Mouse (Mus musculus) neural tube, embryonic 12.5 days (tissue): ENCODE measurements around the gene Rsph4a. TPM values are rescaled to one million over a fixed set of nuclear protein-coding genes. Genes with fewer than 3 reads are reported as not detected.

Experiments
- ATAC-seq: fragments of 200-750 bp; cut with Nextera tagmentation; 2 replicates; pipeline ENCODE4 v1.8.0; 2017; ENCODE audit warnings: low read depth, mild to moderate bottlenecking, moderate TSS enrichment, moderate library complexity; ENCODE audit not compliant: low FRiP score
- H3K27ac ChIP-seq: fragments of 300-500 bp; sonication (generic); 2 replicates; pipeline ENCODE4 v1.5.1; 2016
- H3K27me3 ChIP-seq: fragments of 300-500 bp; sonication (generic); replicated peaks from 2 replicates; pipeline ENCODE4 v1.6.1; 2016; ENCODE audit warnings: mild to moderate bottlenecking
- H3K36me3 ChIP-seq: fragments of 300-500 bp; sonication (generic); 2 replicates; pipeline ENCODE4 v1.6.1; 2016; ENCODE audit warnings: mild to moderate bottlenecking
- H3K4me1 ChIP-seq: fragments of 300-500 bp; sonication (generic); 2 replicates; pipeline ENCODE4 v1.6.1; 2016
- H3K4me2 ChIP-seq: fragments of 300-500 bp; sonication (generic); replicated peaks from 2 replicates; pipeline ENCODE4 v1.6.1; 2016; ENCODE audit warnings: mild to moderate bottlenecking
- H3K4me3 ChIP-seq: fragments of 300-500 bp; sonication (generic); 2 replicates; pipeline ENCODE4 v1.5.1; 2016
- H3K9ac ChIP-seq: fragments of 300-500 bp; sonication (generic); 2 replicates; pipeline ENCODE4 v1.6.1; 2016; ENCODE audit warnings: mild to moderate bottlenecking
- H3K9me3 ChIP-seq: fragments of 300-500 bp; sonication (generic); 2 replicates; pipeline ENCODE4 v1.6.1; 2016; ENCODE audit warnings: mild to moderate bottlenecking
- WGBS: fragments of 180-500 bp; shearing (Covaris S2); methylation state at CpG from one replicate; pipeline ENCODE4 v1.1.7; 2016; 5-methylcytosine and 5-hydroxymethylcytosine counted together
- polyA plus RNA-seq: library from polyadenylated mRNA; unstranded; fragments of >200 nt; fragmentation: Nextera tagmentation; extraction: Ambion mirVana; gene quantifications from 2 replicates; pipeline ENCODE4 v1.2.1, GENCODE M21; 2016

Gene Rsph4a
- polyA plus RNA-seq, 1 experiment from 2014 or later = 0.08 TPM

- Histone ChIP-seq H3K27me3 (no peaks in the 10 kb centered on the region), H3K9ac (peak within 1 kb of the TSS; percentile 90), H3K4me3 (peak within 1 kb of the TSS; percentile 81), H3K4me1 (peaks cover 7% of the 10 kb centered on the region; the same call in 1 of the 2 replicates), H3K36me3 (peaks cover 7% of the 10 kb centered on the region; the same call in 1 of the 2 replicates), H3K9me3 (no peaks in the 10 kb centered on the region), H3K27ac (0 out of 2 replicates have a peak within 1 kb of the TSS, but pooled peaks have one; percentile 15), H3K4me2 (peak within 1 kb of the TSS; percentile 71)
- ATAC-seq = peak; percentile 97
- 3% methylated on average over 42 of the region's 42 CpGs for WGBS
Observed at GRCm38 (mm10) chr10:33950803-33951583, 46.1 kb downstream of the Rsph4a start, which contains the start of gene Zup1. Zup1 (minus strand) TSS chr10:33951269.

- no peak overlapping the region for H3K4me2 ChIP-seq
- peaks cover 7% of the 10 kb centered on the region; the same call in 1 of the 2 replicates for H3K36me3 ChIP-seq
- no peak overlapping the region for H3K27ac ChIP-seq
- H3K9me3 ChIP-seq = no peaks in the 10 kb centered on the region
- H3K27me3 ChIP-seq = no peaks in the 10 kb centered on the region
- 77% methylated on average over 3 of the region's 3 CpGs for WGBS
- no peak for ATAC-seq
- H3K9ac ChIP-seq = no peak overlapping the region
- H3K4me3 ChIP-seq = no peak overlapping the region
- peaks cover 7% of the 10 kb centered on the region; the same call in 1 of the 2 replicates for H3K4me1 ChIP-seq
Observed at GRCm38 (mm10) chr10:33952509-33952908, 47.6 kb downstream of the Rsph4a start.

Other genes with a start within 250 kb of the Rsph4a start
- gene Sult3a2, start 118.4 kb upstream of the Rsph4a start, polyA plus RNA-seq = not detected in 2 replicates
- not detected in 2 replicates for gene Sult3a1, start 47.4 kb upstream of the Rsph4a start, polyA plus RNA-seq
- 24.9 and 26.9 TPM in 2 replicates for gene Zup1, start 46.2 kb downstream of the Rsph4a start, polyA plus RNA-seq
- 134 and 142 TPM in 2 replicates for gene Rwdd1, start 114.5 kb downstream of the Rsph4a start, polyA plus RNA-seq
- gene Trappc3l, start 132.5 kb downstream of the Rsph4a start, polyA plus RNA-seq = not detected in 2 replicates
- gene Calhm4, start 139.2 kb downstream of the Rsph4a start, polyA plus RNA-seq = not detected in 2 replicates
- 0.14 and 0.16 TPM in 2 replicates for gene Calhm5, start 191.4 kb downstream of the Rsph4a start, polyA plus RNA-seq
- gene Calhm6, start 222.9 kb downstream of the Rsph4a start, polyA plus RNA-seq = 0.29 and 0.31 TPM in 2 replicates